ENCODE assay signal across 26 mouse cellular contexts in genomic region chr19:9886348-9886747, GRCm38 (mm10). TPM values are rescaled to one million over a fixed set of nuclear protein-coding genes. Genes with fewer than 3 reads are reported as not detected.
"Had no signal": no experiment of that assay in that cellular context is flagged by ENCODE, and none has a peak within 500 bp of the region (broad histone marks: within the 10 kb centered on the region; RNA-seq: fewer than 3 reads in every experiment).

No protein-coding gene starts in this region.

- H3K4me2 ChIP-seq: lung, embryonic 15.5 days; midbrain, embryonic 11.5 days; midbrain, embryonic 13.5 days; midbrain, embryonic 15.5 days; neural tube, embryonic 12.5 days had no signal

- H3K4me1 ChIP-seq: lung, embryonic 15.5 days; midbrain, embryonic 13.5 days; midbrain, embryonic 15.5 days; neural tube, embryonic 12.5 days had no signal

- H3K9ac ChIP-seq: liver, embryonic 14.5 days; lung, embryonic 15.5 days; midbrain, embryonic 13.5 days; midbrain, embryonic 15.5 days; neural tube, embryonic 12.5 days had no signal

- H3K27me3 ChIP-seq: lung, embryonic 15.5 days; megakaryocyte, embryonic 14.5 days; midbrain, embryonic 13.5 days; midbrain, embryonic 15.5 days; neural tube, embryonic 12.5 days had no signal

- ATAC-seq: midbrain, embryonic 13.5 days; midbrain, embryonic 15.5 days had no signal

- H3K27ac ChIP-seq: liver, embryonic 14.5 days; lung, embryonic 15.5 days; macrophage; midbrain, embryonic 13.5 days; midbrain, embryonic 15.5 days; neural tube, embryonic 12.5 days had no signal

- DNase-seq: lung, adult 2 months; lung, postnatal 10 days; right cerebral cortex, postnatal 25 days; right cerebral cortex, postnatal 4 days; spleen, adult 18-20 months; thymus, adult 18-20 months; thymus, postnatal 14 days; thymus, postnatal 36 days had no signal

- H3K4me3 ChIP-seq: lung, embryonic 15.5 days; megakaryocyte, embryonic 14.5 days; midbrain, embryonic 13.5 days; midbrain, embryonic 15.5 days; neural tube, embryonic 12.5 days had no signal

- H3K9me3 ChIP-seq: lung, embryonic 15.5 days; megakaryocyte, embryonic 14.5 days; midbrain, embryonic 13.5 days; midbrain, embryonic 15.5 days; neural tube, embryonic 12.5 days had no signal

RNA-seq across cellular contexts. Expression of gene Scgb2a2, which starts 39.0 kb away (rescaled TPM):
- total RNA-seq: megakaryocyte progenitor cell, adult 5-6 weeks; midbrain, postnatal 0 days; monocyte, adult 5-6 weeks; neutrophil, adult 5-6 weeks had no signal
- polyA plus RNA-seq: liver, embryonic 14.5 days; liver, embryonic 16.5 days; lung, adult 2 months; lung, embryonic 15.5 days; macrophage; midbrain, embryonic 11.5 days; midbrain, embryonic 13.5 days; midbrain, embryonic 15.5 days; midbrain, postnatal 0 days; neural tube, embryonic 12.5 days; neural tube, embryonic 14.5 days; small intestine, adult 2 months; stomach, embryonic 14.5 days; stomach, embryonic 16.5 days; thymus, postnatal 0 days had no signal
